Mouse (Mus musculus) thymus, adult 2 months (tissue): ENCODE results near the gene Loxl1.

ENCODE experiments used
- CTCF ChIP-seq: fragments of 200-500 bp; IDR thresholded peaks from 2 replicates; pipeline ENCODE4 v1.5.1; 2012; ENCODE audit warnings: mild to moderate bottlenecking, control low read depth, low read length, moderate library complexity, borderline replicate concordance; ENCODE audit not compliant: control insufficient read depth, poor library complexity, insufficient read depth; ENCODE audit errors: extremely low read depth
- POLR2A ChIP-seq: fragments of 200-500 bp; IDR thresholded peaks from 2 replicates; pipeline ENCODE4 v1.6.1; 2012; ENCODE audit warnings: mild to moderate bottlenecking, low read length, control low read depth, moderate library complexity; ENCODE audit not compliant: control insufficient read depth, poor library complexity, insufficient read depth; ENCODE audit errors: extremely low read depth

DNA sequence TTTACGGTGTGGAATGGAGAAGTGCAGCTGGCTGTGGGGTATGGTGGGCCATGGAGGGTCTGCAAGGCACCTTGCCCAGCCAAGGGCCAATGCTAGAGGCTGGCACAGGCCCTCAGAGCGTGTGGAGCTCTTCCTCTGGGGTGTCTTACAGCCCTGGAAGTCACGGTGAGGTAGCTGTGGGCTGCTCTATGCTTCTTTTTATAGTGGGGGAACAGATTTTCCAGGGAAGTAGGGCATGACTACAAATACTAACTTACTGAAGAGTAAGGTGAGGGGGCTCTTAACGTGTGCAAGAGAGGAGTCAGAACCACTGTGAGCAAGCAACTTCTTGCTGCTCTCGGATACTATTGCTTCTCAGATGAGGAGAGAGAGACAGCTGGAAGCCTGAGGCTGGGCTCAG lies 50.5 kb downstream of the Loxl1 start:
- no peak for TF ChIP-seq POLR2A
- no peak for TF ChIP-seq CTCF
